Mouse (Mus musculus) Patski (cell line): Measurements from ENCODE around the gene Gtpbp4. TPM values are rescaled to one million over a fixed set of nuclear protein-coding genes. Genes with fewer than 3 reads are reported as not detected.
"Not testable (repeated sequence)": the region's sequence is repeated elsewhere in the genome, so short reads cannot be mapped to it uniquely, and the experiment has no call there.

Experiments used
- ATAC-seq: fragments of 100-300 bp; one replicate; pipeline ENCODE4 v1.8.0; 2021
- CTCF ChIA-PET: fragments of 350-600 bp; sonication (Branson Sonifier 250); formaldehyde crosslinking; loops from one replicate; lab custom pipeline; 2022; ENCODE audit warnings: inconsistent platforms; lab: Charles Lee
- POLR2A ChIA-PET: fragments of 350-600 bp; sonication (Branson Sonifier 250); formaldehyde crosslinking; loops from one replicate; lab custom pipeline; 2022; ENCODE audit warnings: antibody characterized with exemption, inconsistent platforms; lab: Charles Lee
- DNase-seq: peaks from one replicate; pipeline ENCODE4 v3.0.0-alpha.2; 2011; ENCODE audit warnings: low read depth, low spot score
- H3K27me3 ChIP-seq: fragments of 371-371 bp; one replicate; pipeline ENCODE4 v1.5.1; 2021
- CTCF ChIP-seq: fragments of 100-300 bp; IDR thresholded peaks from one replicate; pipeline ENCODE4 v1.5.1; 2021
- in situ Hi-C: fragments of 300-500 bp; cut with MboI; formaldehyde crosslinking; loops from 3 replicates; pipeline ENCODE4 v1.11.1; 2018; ENCODE audit warnings: low pct_unique_long_range_greater_than_20kb, mixed read lengths
- polyA plus RNA-seq: library from polyadenylated mRNA; unstranded; gene quantifications from one replicate; pipeline ENCODE4 v1.2.3, GENCODE M21; 2021

Gtpbp4 gene
- polyA plus RNA-seq, 1 experiment from 2014 or later, result 67.2 TPM

GRCm38 (mm10) chr13:9018974-9019587, 23.2 kb upstream of the Gtpbp4 start:
- ATAC-seq (no peak), DNase-seq (no peak)
- POLR2A ChIA-PET, result no interaction called here
- CTCF ChIA-PET, result interaction anchor here (1.0 kb wide), 1 partner anchor 9 kb away, joined by 3 read pairs; no protein-coding TSS in a partner anchor
- no peak for TF ChIP-seq CTCF
- H3K27me3 ChIP-seq, result no peaks in the 10 kb centered on the region
- in situ Hi-C loops, result no loop called here

- TF ChIP-seq CTCF, result no peak
- CTCF ChIA-PET, result no interaction called here
- ATAC-seq (peak; percentile 74), DNase-seq (peak; percentile 71)
- no peaks in the 10 kb centered on the region for H3K27me3 ChIP-seq
- POLR2A ChIA-PET, result no interaction called here
- in situ Hi-C loops, result no loop called here
Observed at GRCm38 (mm10) chr13:9017190-9017589, 21.3 kb upstream of the Gtpbp4 start.

- no peak for TF ChIP-seq CTCF
- H3K27me3 ChIP-seq, result no peaks in the 10 kb centered on the region
- no peak for DNase-seq
- ATAC-seq, result peak; percentile 81
- in situ Hi-C loops, result no loop called here
- POLR2A ChIA-PET, result no interaction called here
- CTCF ChIA-PET, result interaction anchor here (0.8 to 1.2 kb wide), 2 partner anchors 13 to 15 kb away, joined by 3 read pairs; no protein-coding TSS in a partner anchor
Observed at GRCm38 (mm10) chr13:9014431-9014830, 18.5 kb upstream of the Gtpbp4 start.

GRCm38 (mm10) chr13:9013483-9013882, 17.6 kb upstream of the Gtpbp4 start:
- CTCF ChIA-PET, result interaction anchor here (1.2 kb wide), 1 partner anchor 14 kb away, joined by 3 read pairs; no protein-coding TSS in a partner anchor
- no peak for ATAC-seq
- DNase-seq, result no peak
- H3K27me3 ChIP-seq, result no peaks in the 10 kb centered on the region
- POLR2A ChIA-PET, result no interaction called here
- in situ Hi-C loops, result no loop called here
- no peak for TF ChIP-seq CTCF

- ChIA-PET POLR2A (no interaction called here), CTCF (no interaction called here)
- no peak for TF ChIP-seq CTCF
Observed at GRCm38 (mm10) chr13:9011596-9012350, 15.9 kb upstream of the Gtpbp4 start.

GRCm38 (mm10) chr13:9003306-9003705, 7.4 kb upstream of the Gtpbp4 start:
- no peak for ATAC-seq
- in situ Hi-C loops, result no loop called here
- ChIA-PET POLR2A (no interaction called here), CTCF (interaction anchor here (1.3 kb wide), 1 partner anchor 12 kb away, joined by 3 read pairs; no protein-coding TSS in a partner anchor)
- TF ChIP-seq CTCF, result no peak
- no peaks in the 10 kb centered on the region for H3K27me3 ChIP-seq
- no peak for DNase-seq

More at GRCm38 (mm10) chr13:9011596-9012350, 15.9 kb upstream of the Gtpbp4 start:
- no peak for DNase-seq
- H3K27me3 ChIP-seq, result no peaks in the 10 kb centered on the region
- in situ Hi-C loops, result no loop called here
- peak; percentile 70 for ATAC-seq

- TF ChIP-seq CTCF, result no peak
- POLR2A ChIA-PET, result no interaction called here
- CTCF ChIA-PET, result interaction anchor here (1.1 kb wide), 1 partner anchor 14 kb away, joined by 3 read pairs; no protein-coding TSS in a partner anchor
- DNase-seq, result no peak
- in situ Hi-C loops, result loop anchor here (5.0 to 10.0 kb wide), 2 partner anchors 93 to 165 kb away; partner anchors contain the start of gene Larp4b
- no peaks in the 10 kb centered on the region for H3K27me3 ChIP-seq
- no peak for ATAC-seq
Observed at GRCm38 (mm10) chr13:8999464-8999863, 3.6 kb upstream of the Gtpbp4 start.

GRCm38 (mm10) chr13:8997221-8997620, 1.3 kb upstream of the Gtpbp4 start:
- not testable (repeated sequence) for DNase-seq, ATAC-seq, H3K27me3 ChIP-seq
- ChIA-PET CTCF (interaction anchor here (1.3 kb wide), 1 partner anchor 13 kb away, joined by 5 read pairs; no protein-coding TSS in a partner anchor), POLR2A (interaction anchor here (1.2 kb wide), 1 partner anchor 96 kb away, joined by 3 read pairs; the partner anchor contains the start of gene Larp4b)
- in situ Hi-C loops, result loop anchor here (5.0 to 10.0 kb wide), 2 partner anchors 95 to 168 kb away; partner anchors contain the start of gene Larp4b

GRCm38 (mm10) chr13:8995159-8995989, 509 bp downstream of the Gtpbp4 start:
- TF ChIP-seq CTCF, result no peak
- in situ Hi-C loops, result loop anchor here (5.0 to 10.0 kb wide), 2 partner anchors 97 to 169 kb away; partner anchors contain the start of gene Larp4b
- DNase-seq, result no peak
- ChIA-PET POLR2A (no interaction called here), CTCF (interaction anchor here (1.1 kb wide), 1 partner anchor 29 kb away, joined by 3 read pairs; no protein-coding TSS in a partner anchor)
- ATAC-seq, result peak; percentile 27
- no peaks in the 10 kb centered on the region for H3K27me3 ChIP-seq
